In the genomic region with DNA sequence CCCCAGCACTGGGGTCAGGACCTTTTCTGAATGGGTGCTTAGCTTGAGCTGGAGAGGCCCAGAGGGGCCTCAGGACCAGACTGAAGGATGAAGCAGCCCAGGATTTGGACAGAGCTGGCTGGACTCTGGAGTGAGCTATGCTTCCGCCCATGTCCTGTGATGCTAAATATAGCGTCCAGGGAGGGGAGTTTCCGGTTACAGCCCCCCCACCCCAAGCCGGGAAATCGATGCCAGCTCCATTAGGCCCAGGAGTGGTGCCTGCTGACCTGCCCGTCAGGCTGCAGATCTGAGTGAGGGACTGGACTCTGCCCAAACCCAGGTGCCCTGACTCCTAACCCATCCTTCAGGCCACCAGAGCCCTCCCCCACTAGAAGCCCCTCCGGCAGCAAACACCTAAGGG, we compare ENCODE assay signal across 17 mouse cellular contexts. TPM values are rescaled to one million over a fixed set of nuclear protein-coding genes. Genes with fewer than 3 reads are reported as not detected.
DNase-seq lines count a peak whose midpoint lies in the region; ATAC-seq and TF ChIP-seq lines count a peak whose summit lies in the region.
"Had no signal": no experiment of that assay in that cellular context is flagged by ENCODE, and none has a peak within 500 bp of the region (broad histone marks: within the 10 kb centered on the region; RNA-seq: fewer than 3 reads in every experiment).

No protein-coding gene starts in this region.

- WGBS in forebrain, embryonic 10.5 days: 63% methylated on average over 7 of the region's 7 CpGs
- WGBS in forebrain, postnatal 0 days: 71% methylated on average over 7 of the region's 7 CpGs
- 9% methylated on average over 7 of the region's 7 CpGs for WGBS in heart, embryonic 13.5 days
- WGBS in midbrain, embryonic 11.5 days: 69% methylated on average over 7 of the region's 7 CpGs
- 68% methylated on average over 7 of the region's 7 CpGs for WGBS in midbrain, embryonic 13.5 days

- no peak for DNase-seq in forebrain, embryonic 10.5 days (ENCODE audit: extremely low spot score, low spot score)
- DNase-seq in forebrain, postnatal 0 days: no peak
- DNase-seq in heart, postnatal 14 days: no peak
- no peak for DNase-seq in midbrain, embryonic 11.5 days (ENCODE audit: low spot score, missing footprints)
- DNase-seq in layer of hippocampus, adult 9-10 months (ENCODE audit: low spot score): no peak
- DNase-seq: adrenal gland, postnatal 25 days; cerebellum, adult 8-10 months; right cerebral cortex, postnatal 14 days; spleen, adult 18-20 months; thymus, postnatal 25 days had no signal

- peaks cover 41% of the 10 kb centered on the region for H3K4me1 ChIP-seq in forebrain, embryonic 10.5 days
- peaks cover 8% of the 10 kb centered on the region; the same call in 1 of the 2 replicates for H3K4me1 ChIP-seq in forebrain, postnatal 0 days (ENCODE audit: insufficient read depth)
- peaks cover 34% of the 10 kb centered on the region for H3K4me1 ChIP-seq in heart, embryonic 13.5 days
- H3K4me1 ChIP-seq in midbrain, embryonic 11.5 days (ENCODE audit: control insufficient read depth, insufficient read depth, low read length): peaks cover 13% of the 10 kb centered on the region
- H3K4me1 ChIP-seq in midbrain, embryonic 13.5 days (replicated peaks): peaks cover 20% of the 10 kb centered on the region

- peaks cover 49% of the 10 kb centered on the region for H3K27me3 ChIP-seq in forebrain, embryonic 10.5 days (ENCODE audit: poor library complexity, severe bottlenecking)
- H3K27me3 ChIP-seq in forebrain, postnatal 0 days (ENCODE audit: insufficient read depth, low read length): no peaks in the 10 kb centered on the region; the same call in 1 of the 2 replicates
- H3K27me3 ChIP-seq in heart, embryonic 13.5 days (replicated peaks): peaks cover 52% of the 10 kb centered on the region
- peaks cover 33% of the 10 kb centered on the region for H3K27me3 ChIP-seq in midbrain, embryonic 11.5 days (ENCODE audit: control insufficient read depth, insufficient read depth, low read length)
- H3K27me3 ChIP-seq in midbrain, embryonic 13.5 days: peaks cover 40% of the 10 kb centered on the region
- H3K27me3 ChIP-seq in myocyte (ENCODE audit: control insufficient read depth, insufficient read depth, insufficient read length): no peaks in the 10 kb centered on the region

- no peaks in the 10 kb centered on the region for H3K36me3 ChIP-seq in forebrain, embryonic 10.5 days (replicated peaks)
- no peaks in the 10 kb centered on the region for H3K36me3 ChIP-seq in forebrain, postnatal 0 days (ENCODE audit: insufficient read depth)
- no peaks in the 10 kb centered on the region for H3K36me3 ChIP-seq in heart, embryonic 13.5 days
- no peaks in the 10 kb centered on the region for H3K36me3 ChIP-seq in midbrain, embryonic 11.5 days (ENCODE audit: control insufficient read depth, insufficient read depth, low read length)
- H3K36me3 ChIP-seq in midbrain, embryonic 13.5 days: no peaks in the 10 kb centered on the region
- H3K36me3 ChIP-seq in myocyte (ENCODE audit: control insufficient read depth, insufficient read depth): no peaks in the 10 kb centered on the region
- H3K36me3 ChIP-seq: midbrain, embryonic 10.5 days had no signal

- no peak overlapping the region for H3ac ChIP-seq in myocyte (ENCODE audit: control insufficient read depth, insufficient read length)

- no peak overlapping the region for H3K4me3 ChIP-seq in forebrain, embryonic 10.5 days
- no peak overlapping the region for H3K4me3 ChIP-seq in forebrain, postnatal 0 days (ENCODE audit: low read depth, low read length)
- no peak overlapping the region for H3K4me3 ChIP-seq in heart, embryonic 13.5 days
- no peak overlapping the region for H3K4me3 ChIP-seq in midbrain, embryonic 11.5 days (ENCODE audit: low read depth, low read length)
- no peak overlapping the region for H3K4me3 ChIP-seq in midbrain, embryonic 13.5 days (replicated peaks)
- H3K4me3 ChIP-seq in myocyte: no peak overlapping the region
- H3K4me3 ChIP-seq: midbrain, embryonic 10.5 days had no signal

- no peak overlapping the region for H3K4me2 ChIP-seq in forebrain, postnatal 0 days (ENCODE audit: low read depth)
- peak overlapping the region; percentile 16; the same call in 1 of the 2 replicates for H3K4me2 ChIP-seq in heart, embryonic 13.5 days
- H3K4me2 ChIP-seq in midbrain, embryonic 11.5 days: no peak overlapping the region
- H3K4me2 ChIP-seq in midbrain, embryonic 13.5 days (replicated peaks): no peak overlapping the region
- H3K4me2 ChIP-seq in myocyte (ENCODE audit: low read depth): peak overlapping the region; percentile 65

- intact Hi-C loops in heart, postnatal 14 days (cut with DNase I): no loop called here

- H3K9me3 ChIP-seq in forebrain, embryonic 10.5 days: no peaks in the 10 kb centered on the region
- H3K9me3 ChIP-seq in forebrain, postnatal 0 days (ENCODE audit: low read length): no peaks in the 10 kb centered on the region
- H3K9me3 ChIP-seq in heart, embryonic 13.5 days: no peaks in the 10 kb centered on the region
- H3K9me3 ChIP-seq in midbrain, embryonic 11.5 days (ENCODE audit: control insufficient read depth, low read length): no peaks in the 10 kb centered on the region
- no peaks in the 10 kb centered on the region for H3K9me3 ChIP-seq in midbrain, embryonic 13.5 days
- H3K9me3 ChIP-seq: midbrain, embryonic 10.5 days had no signal

- no peak overlapping the region for H3K9ac ChIP-seq in forebrain, postnatal 0 days
- H3K9ac ChIP-seq in heart, embryonic 13.5 days: peak overlapping the region; percentile 50
- 0 out of 2 replicates have a peak overlapping the region, but pooled peaks have one; percentile 4 for H3K9ac ChIP-seq in midbrain, embryonic 11.5 days (ENCODE audit: low read length)
- no peak overlapping the region for H3K9ac ChIP-seq in midbrain, embryonic 13.5 days (replicated peaks)

- peaks cover 13% of the 10 kb centered on the region for H3K79me2 ChIP-seq in myocyte (ENCODE audit: control insufficient read depth, insufficient read depth)

- H3K27ac ChIP-seq in forebrain, embryonic 10.5 days: 0 out of 2 replicates have a peak overlapping the region, but pooled peaks have one; percentile 35
- H3K27ac ChIP-seq in forebrain, postnatal 0 days (ENCODE audit: low read depth, low read length): no peak overlapping the region
- 0 out of 2 replicates have a peak overlapping the region, but pooled peaks have one; percentile 42 for H3K27ac ChIP-seq in heart, embryonic 13.5 days (replicated peaks)
- no peak overlapping the region for H3K27ac ChIP-seq in midbrain, embryonic 11.5 days (ENCODE audit: low read depth, low read length)
- no peak overlapping the region for H3K27ac ChIP-seq in midbrain, embryonic 13.5 days
- H3K27ac ChIP-seq: hindbrain, postnatal 0 days; midbrain, embryonic 10.5 days had no signal

- no peak for ATAC-seq in forebrain, postnatal 0 days
- ATAC-seq in heart, embryonic 13.5 days (ENCODE audit: extremely low read depth, insufficient number of reproducible peaks, low FRiP score, low TSS enrichment): no peak
- ATAC-seq in midbrain, embryonic 11.5 days (ENCODE audit: low FRiP score): no peak
- ATAC-seq in midbrain, embryonic 13.5 days: no peak
- ATAC-seq: hindbrain, postnatal 0 days; intestine, embryonic 16.5 days; lung, postnatal 0 days had no signal

- no peak for TF ChIP-seq CTCF in forebrain, postnatal 0 days (IDR thresholded peaks at IDR 0.05; ENCODE audit: low read depth)

- TF ChIP-seq POLR2A in myocyte (IDR thresholded peaks at IDR 0.05; ENCODE audit: insufficient read length, low read depth): no peak

TF ChIP-seq in myocyte, 11 proteins besides CTCF, POLR2A, EP300 and RAD21:
- TF ChIP-seq USF1 (IDR thresholded peaks at IDR 0.05; ENCODE audit: low read depth) (no peak), MAX (IDR thresholded peaks at IDR 0.05; ENCODE audit: low read depth) (no peak), REST (IDR thresholded peaks at IDR 0.05; ENCODE audit: insufficient read depth, insufficient read length) (no peak), SRF (IDR thresholded peaks at IDR 0.05; ENCODE audit: control insufficient read depth, insufficient read length, low read depth) (peak; percentile 77)
TF ChIP-seq in myocyte: peak in this region for 1.

RNA-seq across cellular contexts. Expression of gene Jag2, which starts 3.1 kb away (rescaled TPM):
- 2.3 and 3.8 TPM in 2 replicates for polyA plus RNA-seq in forebrain, embryonic 10.5 days (2016; fragmentation: Nextera tagmentation; extraction: Ambion mirVana)
- total RNA-seq in forebrain, postnatal 0 days (2014; rRNA removed): 66.9 and 69.4 TPM in 2 replicates
- polyA plus RNA-seq in forebrain, postnatal 0 days (2015; fragmentation: Nextera tagmentation; extraction: Ambion mirVana): 5.5 and 7.9 TPM in 2 replicates
- polyA plus RNA-seq in heart, embryonic 13.5 days (2015; fragmentation: Nextera tagmentation; extraction: Ambion mirVana): 2.5 and 2.7 TPM in 2 replicates
- 10 to 100 TPM; 32.1 to 32.4 TPM for total RNA-seq in heart, postnatal 14 days (2021)
- polyA plus RNA-seq in midbrain, embryonic 11.5 days (2014; fragmentation: Nextera tagmentation; extraction: Ambion mirVana): 3.0 and 3.2 TPM in 2 replicates
- polyA plus RNA-seq in midbrain, embryonic 13.5 days (2015; fragmentation: Nextera tagmentation; extraction: Ambion mirVana): 9.4 and 10.5 TPM in 2 replicates
- 51.8 TPM for polyA plus RNA-seq in myocyte (2012; fragmentation: generic; extraction: Trizol)

RNA-seq across cellular contexts. Expression of gene Nudt14, which starts 9.3 kb away (rescaled TPM):
- 61.4 and 70.4 TPM in 2 replicates for polyA plus RNA-seq in forebrain, embryonic 10.5 days (2016; fragmentation: Nextera tagmentation; extraction: Ambion mirVana)
- 22.2 and 31.5 TPM in 2 replicates for total RNA-seq in forebrain, postnatal 0 days (2014; rRNA removed)
- polyA plus RNA-seq in forebrain, postnatal 0 days (2015; fragmentation: Nextera tagmentation; extraction: Ambion mirVana): 55.5 and 60.4 TPM in 2 replicates
- polyA plus RNA-seq in heart, embryonic 13.5 days (2015; fragmentation: Nextera tagmentation; extraction: Ambion mirVana): 45.3 and 47.2 TPM in 2 replicates
- total RNA-seq in heart, postnatal 14 days (2021): 1 to 10 TPM; 8.3 to 8.6 TPM
- 54.0 and 61.7 TPM in 2 replicates for polyA plus RNA-seq in midbrain, embryonic 11.5 days (2014; fragmentation: Nextera tagmentation; extraction: Ambion mirVana)
- polyA plus RNA-seq in midbrain, embryonic 13.5 days (2015; fragmentation: Nextera tagmentation; extraction: Ambion mirVana): 53.7 and 61.9 TPM in 2 replicates
- polyA plus RNA-seq in myocyte (2012; fragmentation: generic; extraction: Trizol): 94.9 TPM

RNA-seq across cellular contexts. Expression of gene Btbd6, which starts 43.6 kb away (rescaled TPM):
- polyA plus RNA-seq in forebrain, embryonic 10.5 days (2016; fragmentation: Nextera tagmentation; extraction: Ambion mirVana): 22.4 and 24.2 TPM in 2 replicates
- total RNA-seq in forebrain, postnatal 0 days (2014; rRNA removed): 60.4 and 60.5 TPM in 2 replicates
- polyA plus RNA-seq in forebrain, postnatal 0 days (2015; fragmentation: Nextera tagmentation; extraction: Ambion mirVana): 46.7 and 54.3 TPM in 2 replicates
- 21.7 and 22.0 TPM in 2 replicates for polyA plus RNA-seq in heart, embryonic 13.5 days (2015; fragmentation: Nextera tagmentation; extraction: Ambion mirVana)
- total RNA-seq in heart, postnatal 14 days (2021): 10 to 100 TPM; 16.8 TPM
- 17.5 and 19.2 TPM in 2 replicates for polyA plus RNA-seq in midbrain, embryonic 11.5 days (2014; fragmentation: Nextera tagmentation; extraction: Ambion mirVana)
- polyA plus RNA-seq in midbrain, embryonic 13.5 days (2015; fragmentation: Nextera tagmentation; extraction: Ambion mirVana): 36.1 and 37.8 TPM in 2 replicates
- polyA plus RNA-seq in myocyte (2012; fragmentation: generic; extraction: Trizol): 16.3 TPM

Comparison
In these comparisons a context has a peak if more than half of its experiments do, and no peak if none do; other contexts are left out.
1. H3K27ac ChIP-seq: peak in forebrain, embryonic 10.5 days (single experiment) and heart, embryonic 13.5 days (single experiment); none in forebrain, postnatal 0 days (single experiment), midbrain, embryonic 11.5 days (single experiment) and midbrain, embryonic 13.5 days (single experiment).
2. H3K9ac ChIP-seq: peak in heart, embryonic 13.5 days (single experiment) and midbrain, embryonic 11.5 days (single experiment); none in forebrain, postnatal 0 days (single experiment) and midbrain, embryonic 13.5 days (single experiment).
3. H3K4me2 ChIP-seq: peak in heart, embryonic 13.5 days (single experiment) and myocyte (single experiment); none in forebrain, postnatal 0 days (single experiment), midbrain, embryonic 11.5 days (single experiment) and midbrain, embryonic 13.5 days (single experiment).